Mouse (Mus musculus) forebrain, embryonic 15.5 days (tissue): ENCODE data around the gene E2f7. TPM values are rescaled to one million over a fixed set of nuclear protein-coding genes. Genes with fewer than 3 reads are reported as not detected.
"Not testable (repeated sequence)": the region's sequence is repeated elsewhere in the genome, so short reads cannot be mapped to it uniquely, and the experiment has no call there.

Source experiments
- ATAC-seq: fragments of 200-750 bp; cut with Nextera tagmentation; replicated peaks from 2 replicates; pipeline ENCODE4 v1.8.0; 2017; ENCODE audit warnings: mild to moderate bottlenecking, moderate TSS enrichment, moderate library complexity
- H3K27ac ChIP-seq: fragments of 300-500 bp; sonication (generic); replicated peaks from 2 replicates; pipeline ENCODE4 v1.5.1; 2015; ENCODE audit warnings: mild to moderate bottlenecking, inconsistent platforms
- H3K27me3 ChIP-seq: fragments of 300-500 bp; sonication (generic); 2 replicates; pipeline ENCODE4 v1.6.1; 2015; ENCODE audit warnings: inconsistent platforms
- H3K36me3 ChIP-seq: fragments of 300-500 bp; sonication (generic); 2 replicates; pipeline ENCODE4 v1.6.1; 2015; ENCODE audit warnings: mild to moderate bottlenecking, inconsistent platforms
- H3K4me1 ChIP-seq: fragments of 300-500 bp; sonication (generic); 2 replicates; pipeline ENCODE4 v1.6.1; 2015; ENCODE audit warnings: inconsistent platforms
- H3K4me2 ChIP-seq: fragments of 300-500 bp; sonication (generic); replicated peaks from 2 replicates; pipeline ENCODE4 v1.6.1; 2015; ENCODE audit warnings: mild to moderate bottlenecking, inconsistent platforms
- H3K4me3 ChIP-seq: fragments of 300-500 bp; sonication (generic); 2 replicates; pipeline ENCODE4 v1.5.1; 2015; ENCODE audit warnings: mild to moderate bottlenecking, inconsistent platforms
- H3K9ac ChIP-seq: fragments of 300-500 bp; sonication (generic); replicated peaks from 2 replicates; pipeline ENCODE4 v1.6.1; 2015; ENCODE audit warnings: mild to moderate bottlenecking, inconsistent platforms
- H3K9me3 ChIP-seq: fragments of 300-500 bp; sonication (generic); 2 replicates; pipeline ENCODE4 v1.6.1; 2016; ENCODE audit warnings: inconsistent platforms
- WGBS: fragments of 180-500 bp; shearing (Covaris S2); methylation state at CpG from one replicate; pipeline ENCODE4 v1.1.7; 2015; ENCODE audit warnings: mixed read lengths; 5-methylcytosine and 5-hydroxymethylcytosine counted together
- polyA plus RNA-seq: library from polyadenylated mRNA; unstranded; fragments of >200 nt; fragmentation: Nextera tagmentation; extraction: Ambion mirVana; gene quantifications from 2 replicates; pipeline ENCODE4 v1.2.1, GENCODE M21; 2015

E2f7 gene
- polyA plus RNA-seq, 1 experiment from 2014 or later, result 13.6 TPM

GRCm38 (mm10) chr10:110749510-110750305 is 4.5 kb downstream of the E2f7 start:
- 90% methylated on average over 9 of the region's 9 CpGs for WGBS
- Histone ChIP-seq H3K27me3 (no peaks in the 10 kb centered on the region), H3K9ac (no peak overlapping the region), H3K4me2 (no peak overlapping the region), H3K9me3 (no peaks in the 10 kb centered on the region), H3K27ac (no peak overlapping the region), H3K4me1 (peaks cover 19% of the 10 kb centered on the region), H3K36me3 (peaks cover 22% of the 10 kb centered on the region; the same call in 1 of the 2 replicates), H3K4me3 (no peak overlapping the region)
- ATAC-seq, result no peak

GRCm38 (mm10) chr10:110752849-110753248 is 7.6 kb downstream of the E2f7 start:
- Histone ChIP-seq H3K9ac (no peak overlapping the region), H3K9me3 (no peaks in the 10 kb centered on the region), H3K36me3 (peaks cover 44% of the 10 kb centered on the region), H3K27ac (no peak overlapping the region), H3K4me3 (no peak overlapping the region), H3K4me1 (no peaks in the 10 kb centered on the region), H3K27me3 (no peaks in the 10 kb centered on the region), H3K4me2 (no peak overlapping the region)
- no peak; the same call in 1 of the 2 replicates for ATAC-seq
- 95% methylated on average over 3 of the region's 3 CpGs for WGBS

DNA sequence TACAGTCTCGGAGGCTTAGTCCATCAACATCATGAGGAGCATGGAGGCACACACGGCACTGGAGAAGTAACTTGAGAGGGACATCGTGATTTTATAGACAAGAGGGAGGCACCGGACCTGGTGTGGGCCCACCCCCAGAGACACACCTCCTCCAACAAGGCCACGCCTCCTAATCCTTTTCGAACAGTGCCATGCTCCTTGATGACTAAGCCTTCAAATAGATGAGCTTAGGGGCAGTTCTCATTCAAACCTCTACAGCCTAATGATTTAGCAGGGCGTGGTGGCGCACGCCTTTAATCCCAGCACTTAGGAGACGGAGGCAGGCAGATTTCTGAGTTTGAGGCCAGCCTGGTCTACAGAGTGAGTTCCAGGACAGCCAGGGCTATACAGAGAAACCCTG is 10.3 kb downstream of the E2f7 start:
- 96% methylated on average over 10 of the region's 10 CpGs for WGBS
- H3K36me3 ChIP-seq, result peaks cover 44% of the 10 kb centered on the region
- ATAC-seq, result no peak
- H3K9ac ChIP-seq, result no peak overlapping the region
- no peaks in the 10 kb centered on the region for H3K27me3 ChIP-seq
- H3K4me2 ChIP-seq, result no peak overlapping the region
- H3K4me1 ChIP-seq, result no peaks in the 10 kb centered on the region
- no peak overlapping the region for H3K4me3 ChIP-seq
- no peaks in the 10 kb centered on the region for H3K9me3 ChIP-seq
- H3K27ac ChIP-seq, result no peak overlapping the region

- H3K36me3 ChIP-seq, result peaks cover 46% of the 10 kb centered on the region
- WGBS, result 95% methylated on average over 7 of the region's 7 CpGs
- H3K4me1 ChIP-seq, result no peaks in the 10 kb centered on the region
- H3K27me3 ChIP-seq, result no peaks in the 10 kb centered on the region
- no peaks in the 10 kb centered on the region for H3K9me3 ChIP-seq
- no peak overlapping the region for H3K4me3 ChIP-seq
- no peak overlapping the region for H3K9ac ChIP-seq
- no peak overlapping the region for H3K27ac ChIP-seq
- H3K4me2 ChIP-seq, result no peak overlapping the region
- no peak for ATAC-seq
Measured at GRCm38 (mm10) chr10:110756271-110756793, 11.1 kb downstream of the E2f7 start.

DNA sequence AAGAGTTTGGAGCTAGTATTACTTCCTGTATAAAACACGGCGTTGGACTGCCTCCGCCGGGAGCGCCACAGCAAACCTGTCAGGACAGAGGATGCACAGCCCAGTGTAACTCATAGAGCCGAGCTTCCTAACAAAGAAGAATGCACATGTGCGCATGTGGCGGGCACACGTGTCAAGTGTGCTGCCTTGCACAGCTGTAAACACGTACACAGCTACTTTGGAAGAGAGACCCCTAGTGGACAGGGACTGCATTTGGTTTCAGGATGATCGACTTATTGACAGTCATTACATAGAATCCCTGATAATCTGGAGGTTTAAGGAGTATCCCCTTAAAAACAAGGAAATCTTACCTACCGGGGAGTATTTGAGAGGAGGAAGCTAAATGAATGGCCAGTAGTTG is 15.3 kb downstream of the E2f7 start:
- WGBS, result 55% methylated on average over 7 of the region's 12 CpGs
- not testable (repeated sequence) for H3K4me3 ChIP-seq, H3K4me2 ChIP-seq, H3K4me1 ChIP-seq, H3K9me3 ChIP-seq, H3K9ac ChIP-seq, H3K27ac ChIP-seq, H3K27me3 ChIP-seq
- ATAC-seq, result peak; percentile 78
- H3K36me3 ChIP-seq, result peaks cover 41% of the 10 kb centered on the region

DNA sequence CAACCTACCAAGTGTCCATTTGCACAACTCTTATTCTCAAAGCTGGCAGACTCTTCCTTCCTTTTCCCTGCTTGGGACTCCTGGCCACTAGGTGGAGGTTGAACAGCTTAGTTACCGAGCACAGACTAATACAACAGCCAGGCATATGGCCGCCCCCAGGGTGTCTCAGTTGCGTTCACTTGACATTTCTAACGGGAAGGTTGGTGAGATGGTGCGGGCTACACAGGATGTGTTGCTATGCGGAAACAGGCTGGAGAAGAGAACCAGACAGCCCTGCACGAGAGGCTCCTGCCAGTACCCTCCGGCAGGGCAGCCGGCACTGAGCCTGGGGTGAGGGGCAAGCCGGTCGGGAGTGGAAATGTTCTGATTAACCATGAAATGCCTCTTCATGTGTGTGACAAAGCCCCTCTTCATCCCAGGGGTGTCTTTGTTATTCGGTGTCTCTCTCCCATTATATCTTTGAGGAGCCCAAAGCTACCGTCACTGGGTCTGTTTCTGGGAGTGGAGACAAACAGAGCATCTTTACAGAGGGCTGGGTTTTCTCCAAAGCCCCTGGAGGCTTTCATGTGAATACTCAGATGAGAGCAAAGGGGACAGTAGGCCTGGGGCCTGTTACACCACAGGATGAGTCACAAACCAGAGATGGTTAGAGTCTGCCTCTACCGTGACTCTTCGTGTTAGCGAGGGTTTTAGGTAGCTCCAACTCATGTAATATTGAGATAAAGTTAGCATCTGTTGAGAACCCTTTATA is 17.1 kb downstream of the E2f7 start:
- no peak; the same call in 1 of the 2 replicates for ATAC-seq
- Histone ChIP-seq H3K9me3 (no peaks in the 10 kb centered on the region), H3K4me1 (no peaks in the 10 kb centered on the region), H3K9ac (no peak overlapping the region), H3K27me3 (no peaks in the 10 kb centered on the region), H3K4me3 (no peak overlapping the region), H3K4me2 (no peak overlapping the region), H3K36me3 (peaks cover 33% of the 10 kb centered on the region), H3K27ac (no peak overlapping the region)
- WGBS, result 83% methylated on average over 16 of the region's 16 CpGs

DNA sequence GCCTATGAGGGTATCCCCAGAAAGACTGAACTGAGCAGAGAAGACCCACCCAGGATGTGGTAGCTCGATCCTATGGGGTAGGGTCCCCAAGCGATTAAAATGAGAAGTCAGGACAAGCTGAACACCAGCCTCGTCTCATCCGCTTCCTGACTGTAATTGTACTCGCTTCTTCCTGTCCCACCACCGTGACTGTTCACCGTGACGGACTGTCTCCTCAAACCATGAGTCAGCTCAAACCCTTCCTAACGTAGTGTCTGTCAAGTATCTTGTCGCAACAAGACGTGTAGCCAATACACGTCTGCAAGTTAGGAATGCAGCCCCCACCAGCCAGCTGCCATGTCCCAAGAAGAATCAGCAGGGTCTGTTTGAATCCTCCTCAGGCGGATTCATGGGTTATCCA is 18.2 kb downstream of the E2f7 start:
- Histone ChIP-seq H3K27me3 (no peaks in the 10 kb centered on the region), H3K4me1 (no peaks in the 10 kb centered on the region), H3K9ac (no peak overlapping the region), H3K27ac (no peak overlapping the region), H3K4me2 (no peak overlapping the region), H3K36me3 (peaks cover 36% of the 10 kb centered on the region), H3K4me3 (no peak overlapping the region), H3K9me3 (no peaks in the 10 kb centered on the region)
- no peak for ATAC-seq
- 95% methylated on average over 13 of the region's 13 CpGs for WGBS

DNA sequence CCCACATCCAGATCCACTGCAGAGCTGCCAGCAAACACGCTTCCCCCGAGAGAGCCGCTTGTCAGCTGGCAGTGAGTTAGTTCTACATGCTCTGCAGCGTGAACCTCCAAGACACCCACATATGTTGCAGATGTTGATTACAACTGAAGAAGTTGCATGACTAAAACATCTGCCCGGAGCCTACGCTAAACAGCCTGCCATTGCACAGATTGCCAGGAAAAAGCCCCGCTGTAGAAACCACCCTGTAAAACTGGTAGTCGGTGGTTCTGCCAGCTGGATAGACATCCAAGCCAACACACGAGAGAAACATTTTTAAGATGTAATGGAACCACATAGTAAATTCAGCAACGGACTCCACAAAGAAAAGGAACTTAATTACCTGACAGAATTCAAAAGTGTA is 24.3 kb downstream of the E2f7 start:
- WGBS, result 66% methylated on average over 10 of the region's 10 CpGs
- no peak overlapping the region for H3K9ac ChIP-seq
- peaks cover 7% of the 10 kb centered on the region; the same call in 1 of the 2 replicates for H3K4me1 ChIP-seq
- peaks cover 30% of the 10 kb centered on the region for H3K36me3 ChIP-seq
- H3K27me3 ChIP-seq, result no peaks in the 10 kb centered on the region
- H3K4me2 ChIP-seq, result no peak overlapping the region
- no peak overlapping the region for H3K4me3 ChIP-seq
- H3K9me3 ChIP-seq, result no peaks in the 10 kb centered on the region
- no peak for ATAC-seq
- H3K27ac ChIP-seq, result no peak overlapping the region

DNA sequence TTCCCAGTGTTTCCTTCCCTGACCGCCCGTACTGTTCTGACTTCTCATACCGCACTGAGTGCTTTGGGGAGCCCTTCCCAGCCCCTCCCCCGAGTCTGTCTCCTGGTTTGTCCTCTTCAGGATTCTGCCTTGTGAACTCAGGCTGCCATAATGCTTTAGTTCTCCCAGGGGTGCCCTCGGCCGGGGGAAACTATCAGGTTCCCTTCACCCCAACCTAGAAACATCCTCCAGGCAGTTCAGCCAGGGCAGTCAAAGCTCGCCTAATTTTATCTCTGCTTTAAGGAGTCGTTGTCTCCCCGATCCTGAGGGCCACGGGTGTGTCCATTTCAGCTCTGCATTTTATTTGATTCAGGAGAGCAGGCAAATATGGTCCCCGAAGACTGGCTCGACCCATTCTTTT is 28.0 kb downstream of the E2f7 start:
- H3K27me3 ChIP-seq, result no peaks in the 10 kb centered on the region
- no peak for ATAC-seq
- WGBS, result 88% methylated on average over 12 of the region's 12 CpGs

GRCm38 (mm10) chr10:110773878-110774277 is 28.6 kb downstream of the E2f7 start:
- Histone ChIP-seq H3K9ac (no peak overlapping the region), H3K27ac (no peak overlapping the region), H3K4me1 (peaks cover 6% of the 10 kb centered on the region; the same call in 1 of the 2 replicates), H3K36me3 (peaks cover 32% of the 10 kb centered on the region), H3K9me3 (no peaks in the 10 kb centered on the region), H3K27me3 (no peaks in the 10 kb centered on the region), H3K4me2 (no peak overlapping the region), H3K4me3 (no peak overlapping the region)
- no peak for ATAC-seq
- 96% methylated on average over 14 of the region's 14 CpGs for WGBS

More for the DNA sequence above, 28.0 kb downstream of the E2f7 start:
- Histone ChIP-seq H3K9me3 (no peaks in the 10 kb centered on the region), H3K4me2 (no peak overlapping the region), H3K4me1 (peaks cover 7% of the 10 kb centered on the region; the same call in 1 of the 2 replicates), H3K4me3 (no peak overlapping the region), H3K9ac (no peak overlapping the region), H3K36me3 (peaks cover 29% of the 10 kb centered on the region), H3K27ac (no peak overlapping the region)

- Histone ChIP-seq H3K36me3 (peaks cover 35% of the 10 kb centered on the region), H3K9me3 (no peaks in the 10 kb centered on the region), H3K27me3 (no peaks in the 10 kb centered on the region), H3K9ac (no peak overlapping the region), H3K4me1 (no peaks in the 10 kb centered on the region), H3K27ac (no peak overlapping the region), H3K4me3 (no peak overlapping the region), H3K4me2 (no peak overlapping the region)
- 95% methylated on average over 14 of the region's 14 CpGs for WGBS
- no peak for ATAC-seq
Measured at GRCm38 (mm10) chr10:110781772-110782171, 36.5 kb downstream of the E2f7 start.

- 86% methylated on average over 10 of the region's 10 CpGs for WGBS
- Histone ChIP-seq H3K27me3 (no peaks in the 10 kb centered on the region), H3K4me3 (no peak overlapping the region), H3K4me2 (no peak overlapping the region), H3K4me1 (no peaks in the 10 kb centered on the region), H3K36me3 (peaks cover 35% of the 10 kb centered on the region), H3K9ac (no peak overlapping the region), H3K27ac (no peak overlapping the region), H3K9me3 (no peaks in the 10 kb centered on the region)
- ATAC-seq, result no peak
Measured at GRCm38 (mm10) chr10:110782655-110783054, 37.4 kb downstream of the E2f7 start.
